Mouse (Mus musculus) intestine, embryonic 15.5 days (tissue): ENCODE results near the gene Kcnv2. TPM values are rescaled to one million over a fixed set of nuclear protein-coding genes. Genes with fewer than 3 reads are reported as not detected.

Experiments used
- ATAC-seq: fragments of 200-750 bp; cut with Nextera tagmentation; 2 replicates; pipeline ENCODE4 v1.8.0; 2017; ENCODE audit warnings: moderate TSS enrichment, moderate library complexity
- H3K27ac ChIP-seq: fragments of 300-500 bp; sonication (generic); 2 replicates; pipeline ENCODE4 v1.5.1; 2015; ENCODE audit warnings: mild to moderate bottlenecking, inconsistent platforms
- H3K27me3 ChIP-seq: fragments of 300-500 bp; sonication (generic); replicated peaks from 2 replicates; pipeline ENCODE4 v1.6.1; 2015; ENCODE audit warnings: inconsistent platforms
- H3K36me3 ChIP-seq: fragments of 300-500 bp; sonication (generic); 2 replicates; pipeline ENCODE4 v1.6.1; 2015; ENCODE audit warnings: inconsistent platforms
- H3K4me1 ChIP-seq: fragments of 300-500 bp; sonication (generic); replicated peaks from 2 replicates; pipeline ENCODE4 v1.6.1; 2015; ENCODE audit warnings: inconsistent platforms
- H3K4me2 ChIP-seq: fragments of 300-500 bp; sonication (generic); replicated peaks from 2 replicates; pipeline ENCODE4 v1.6.1; 2015; ENCODE audit warnings: mild to moderate bottlenecking, inconsistent platforms
- H3K4me3 ChIP-seq: fragments of 300-500 bp; sonication (generic); replicated peaks from 2 replicates; pipeline ENCODE4 v1.5.1; 2015; ENCODE audit warnings: inconsistent platforms
- H3K9ac ChIP-seq: fragments of 300-500 bp; sonication (generic); 2 replicates; pipeline ENCODE4 v1.6.1; 2015; ENCODE audit warnings: inconsistent platforms
- H3K9me3 ChIP-seq: fragments of 300-500 bp; sonication (generic); 2 replicates; pipeline ENCODE4 v1.6.1; 2016; ENCODE audit warnings: inconsistent platforms
- WGBS: fragments of 180-500 bp; shearing (Covaris S2); methylation state at CpG from one replicate; pipeline ENCODE4 v1.1.7; 2015; 5-methylcytosine and 5-hydroxymethylcytosine counted together
- polyA plus RNA-seq: library from polyadenylated mRNA; unstranded; fragments of >200 nt; fragmentation: Nextera tagmentation; extraction: Ambion mirVana; gene quantifications from 2 replicates; pipeline ENCODE4 v1.2.1, GENCODE M21; 2015

Gene Kcnv2
- polyA plus RNA-seq, 1 experiment from 2014 or later = 0.15 TPM

- ATAC-seq = no peak
- 87% methylated on average over 2 of the region's 2 CpGs for WGBS
Measured at GRCm38 (mm10) chr19:27370174-27370573, 47.8 kb downstream of the Kcnv2 start.

GRCm38 (mm10) chr19:27370784-27371183, 48.4 kb downstream of the Kcnv2 start:
- Histone ChIP-seq H3K9me3 (no peaks in the 10 kb centered on the region), H3K27me3 (no peaks in the 10 kb centered on the region), H3K36me3 (no peaks in the 10 kb centered on the region), H3K4me3 (no peak overlapping the region), H3K9ac (no peak overlapping the region), H3K4me2 (no peak overlapping the region), H3K4me1 (no peaks in the 10 kb centered on the region), H3K27ac (no peak overlapping the region)
- 73% methylated on average over 2 of the region's 2 CpGs for WGBS
- ATAC-seq = no peak

More at GRCm38 (mm10) chr19:27370174-27370573, 47.8 kb downstream of the Kcnv2 start:
- Histone ChIP-seq H3K36me3 (no peaks in the 10 kb centered on the region), H3K9ac (no peak overlapping the region), H3K4me1 (no peaks in the 10 kb centered on the region), H3K4me2 (no peak overlapping the region), H3K4me3 (no peak overlapping the region), H3K27me3 (no peaks in the 10 kb centered on the region), H3K9me3 (no peaks in the 10 kb centered on the region), H3K27ac (no peak overlapping the region)

GRCm38 (mm10) chr19:27379712-27380401, 57.5 kb downstream of the Kcnv2 start:
- Histone ChIP-seq H3K27me3 (no peaks in the 10 kb centered on the region), H3K9me3 (no peaks in the 10 kb centered on the region), H3K4me2 (no peak overlapping the region), H3K27ac (no peak overlapping the region), H3K4me3 (no peak overlapping the region), H3K9ac (no peak overlapping the region), H3K4me1 (no peaks in the 10 kb centered on the region), H3K36me3 (no peaks in the 10 kb centered on the region)
- WGBS = 71% methylated on average over 2 of the region's 2 CpGs
- no peak for ATAC-seq

GRCm38 (mm10) chr19:27382131-27382530, 59.7 kb downstream of the Kcnv2 start:
- no peak for ATAC-seq
- WGBS = 85% methylated on average over 1 of the region's 1 CpGs

GRCm38 (mm10) chr19:27383266-27383665, 60.9 kb downstream of the Kcnv2 start:
- Histone ChIP-seq H3K27ac (no peak overlapping the region), H3K4me3 (no peak overlapping the region), H3K4me1 (no peaks in the 10 kb centered on the region), H3K27me3 (no peaks in the 10 kb centered on the region), H3K9ac (no peak overlapping the region), H3K9me3 (no peaks in the 10 kb centered on the region), H3K4me2 (no peak overlapping the region), H3K36me3 (peaks cover 12% of the 10 kb centered on the region)
- ATAC-seq = no peak
- 89% methylated on average over 5 of the region's 5 CpGs for WGBS

More at GRCm38 (mm10) chr19:27382131-27382530, 59.7 kb downstream of the Kcnv2 start:
- Histone ChIP-seq H3K9ac (no peak overlapping the region), H3K4me3 (no peak overlapping the region), H3K9me3 (no peaks in the 10 kb centered on the region), H3K36me3 (peaks cover 10% of the 10 kb centered on the region), H3K27me3 (no peaks in the 10 kb centered on the region), H3K27ac (no peak overlapping the region), H3K4me2 (no peak overlapping the region), H3K4me1 (no peaks in the 10 kb centered on the region)

- H3K27ac ChIP-seq = no peak overlapping the region
- H3K27me3 ChIP-seq = no peaks in the 10 kb centered on the region
- no peaks in the 10 kb centered on the region for H3K9me3 ChIP-seq
- H3K36me3 ChIP-seq = peaks cover 12% of the 10 kb centered on the region
- H3K4me1 ChIP-seq = no peaks in the 10 kb centered on the region
- no peak overlapping the region for H3K4me3 ChIP-seq
- no peak overlapping the region for H3K9ac ChIP-seq
- no peak overlapping the region for H3K4me2 ChIP-seq
- no peak for ATAC-seq
Measured at GRCm38 (mm10) chr19:27385304-27385703, 62.9 kb downstream of the Kcnv2 start.

Other genes with a start within 250 kb of the Kcnv2 start
- gene Vldlr, start 106.1 kb upstream of the Kcnv2 start, polyA plus RNA-seq = 5.9 and 6.7 TPM in 2 replicates
- gene Pum3, start 107.2 kb downstream of the Kcnv2 start, polyA plus RNA-seq = 64.1 and 81.4 TPM in 2 replicates